Mouse (Mus musculus): ENCODE measurements at regions not wholly inside any gene's neighbourhood (a gene's known extent, or its start where the extent isn't known, plus 50 kb on each side); places are given as distances from the start of the nearest gene placed in this dataset.

DNA sequence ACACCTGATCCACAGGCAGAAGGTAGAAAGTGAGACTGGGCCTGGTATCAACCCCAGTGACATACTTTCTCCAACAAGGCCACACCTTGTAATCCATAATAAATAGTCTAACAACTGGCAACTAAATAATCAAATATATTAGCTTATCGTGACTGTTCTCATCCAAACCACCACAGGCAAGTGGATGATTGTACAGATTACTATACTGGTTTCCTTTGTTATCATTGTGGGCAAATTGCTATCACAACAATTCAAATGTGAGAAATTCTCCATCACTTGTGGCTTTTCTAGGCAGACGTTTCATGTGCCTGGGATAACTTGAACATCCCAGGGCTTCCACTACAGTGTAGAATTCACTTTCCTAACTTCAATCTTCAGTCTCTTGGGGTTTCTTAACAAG, 112.6 kb upstream of the Max start:
- 85% methylated on average over 2 of the region's 2 CpGs for WGBS
- Histone ChIP-seq H3K4me3 (ENCODE audit: low read depth, low read length) (no peak overlapping the region), H3K27me3 (ENCODE audit: control insufficient read depth, insufficient read depth, low read depth, low read length) (no peaks in the 10 kb centered on the region), H3K4me2 (ENCODE audit: low read length) (no peak overlapping the region), H3K36me3 (ENCODE audit: control insufficient read depth, insufficient read depth, low read length) (no peaks in the 10 kb centered on the region), H3K9me3 (replicated peaks; ENCODE audit: control insufficient read depth, low read length, poor library complexity, severe bottlenecking) (no peaks in the 10 kb centered on the region), H3K27ac (ENCODE audit: low read length) (no peak overlapping the region), H3K4me1 (ENCODE audit: control insufficient read depth, insufficient read depth, low read length) (no peaks in the 10 kb centered on the region), H3K9ac (ENCODE audit: low read depth, low read length) (no peak overlapping the region)
- no peak for ATAC-seq

DNA sequence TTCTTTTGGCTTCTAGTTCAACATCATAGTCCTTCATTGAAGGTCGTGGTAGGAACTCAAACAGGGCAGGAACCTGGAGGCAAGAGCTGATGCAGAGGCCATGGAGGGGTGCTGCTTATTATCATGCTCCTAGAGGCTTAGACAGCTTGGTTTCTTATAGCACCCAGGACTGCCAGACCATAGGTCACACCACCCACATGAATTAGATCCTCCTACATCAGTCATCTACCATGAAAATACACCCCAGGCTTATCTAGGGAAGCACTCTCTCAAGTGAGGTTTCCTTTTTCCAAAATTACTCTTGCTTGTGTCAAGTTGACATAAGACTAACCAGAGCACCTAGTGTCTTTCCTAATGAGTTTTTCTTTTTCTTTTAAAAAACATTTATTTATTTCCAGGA, 109.7 kb upstream of the Max start:
- ATAC-seq = no peak
- H3K4me2 ChIP-seq (ENCODE audit: low read length) = no peak overlapping the region
- no peaks in the 10 kb centered on the region for H3K27me3 ChIP-seq (ENCODE audit: control insufficient read depth, insufficient read depth, low read depth, low read length)
- H3K4me3 ChIP-seq (ENCODE audit: low read depth, low read length) = no peak overlapping the region
- no peak overlapping the region for H3K9ac ChIP-seq (ENCODE audit: low read depth, low read length)
- no peaks in the 10 kb centered on the region for H3K4me1 ChIP-seq (ENCODE audit: control insufficient read depth, insufficient read depth, low read length)
- no peaks in the 10 kb centered on the region for H3K36me3 ChIP-seq (ENCODE audit: control insufficient read depth, insufficient read depth, low read length)
- no peak overlapping the region for H3K27ac ChIP-seq (ENCODE audit: low read length)
- 83% methylated on average over 1 of the region's 1 CpGs for WGBS
- H3K9me3 ChIP-seq (replicated peaks; ENCODE audit: control insufficient read depth, low read length, poor library complexity, severe bottlenecking) = no peaks in the 10 kb centered on the region

DNA sequence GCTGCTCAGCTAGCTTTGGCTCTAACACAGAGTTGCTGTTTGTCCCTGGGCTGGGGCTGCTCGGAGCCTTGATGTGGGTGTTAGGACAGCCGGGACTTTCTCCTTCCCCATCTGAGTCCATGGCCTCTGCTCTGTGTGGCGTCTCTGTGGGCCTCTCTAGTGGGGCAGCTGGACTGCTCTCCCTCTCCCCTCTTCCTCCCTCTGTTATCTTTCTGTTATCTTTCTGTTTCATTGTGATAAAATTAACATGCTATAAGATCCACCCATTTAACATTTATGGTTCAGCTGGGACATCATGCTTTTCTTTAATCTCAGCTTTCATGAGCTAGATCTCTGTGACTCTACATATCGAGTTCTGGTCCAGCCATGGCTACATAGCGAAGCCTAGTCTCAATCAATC, 105.9 kb upstream of the Max start:
- no peak for ATAC-seq
- Histone ChIP-seq H3K27ac (ENCODE audit: low read length) (no peak overlapping the region), H3K4me3 (ENCODE audit: low read depth, low read length) (no peak overlapping the region), H3K4me1 (ENCODE audit: control insufficient read depth, insufficient read depth, low read length) (no peaks in the 10 kb centered on the region), H3K27me3 (ENCODE audit: control insufficient read depth, insufficient read depth, low read depth, low read length) (no peaks in the 10 kb centered on the region), H3K4me2 (ENCODE audit: low read length) (no peak overlapping the region), H3K9ac (ENCODE audit: low read depth, low read length) (no peak overlapping the region), H3K36me3 (ENCODE audit: control insufficient read depth, insufficient read depth, low read length) (no peaks in the 10 kb centered on the region), H3K9me3 (replicated peaks; ENCODE audit: control insufficient read depth, low read length, poor library complexity, severe bottlenecking) (no peaks in the 10 kb centered on the region)
- 94% methylated on average over 5 of the region's 5 CpGs for WGBS

DNA sequence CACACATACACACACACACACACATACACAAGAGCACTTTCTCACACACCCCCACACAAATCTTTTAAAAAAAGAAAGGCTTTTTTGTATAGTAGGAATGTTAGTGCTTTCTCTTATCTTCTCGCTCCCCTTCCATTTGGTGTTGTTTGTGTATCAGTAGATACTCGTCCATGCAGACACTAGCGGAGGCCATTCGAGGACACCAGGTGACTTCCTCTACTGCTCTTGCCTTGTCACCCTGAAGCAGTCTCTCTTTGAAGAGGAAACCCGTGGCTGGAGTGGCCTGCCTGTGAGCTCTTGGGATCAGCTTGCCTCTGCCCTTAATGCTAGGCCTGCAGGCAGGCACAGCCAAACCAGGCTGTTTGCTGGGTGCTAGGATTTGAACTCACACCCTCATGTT, 105.1 kb upstream of the Max start:
- no peak for ATAC-seq
- H3K4me2 ChIP-seq (ENCODE audit: low read length) = no peak overlapping the region
- no peaks in the 10 kb centered on the region for H3K27me3 ChIP-seq (ENCODE audit: control insufficient read depth, insufficient read depth, low read depth, low read length)
- H3K4me3 ChIP-seq (ENCODE audit: low read depth, low read length) = no peak overlapping the region
- H3K9ac ChIP-seq (ENCODE audit: low read depth, low read length) = no peak overlapping the region
- H3K27ac ChIP-seq (ENCODE audit: low read length) = no peak overlapping the region
- H3K4me1 ChIP-seq (ENCODE audit: control insufficient read depth, insufficient read depth, low read length) = no peaks in the 10 kb centered on the region
- no peaks in the 10 kb centered on the region for H3K36me3 ChIP-seq (ENCODE audit: control insufficient read depth, insufficient read depth, low read length)
- 83% methylated on average over 5 of the region's 5 CpGs for WGBS
- no peaks in the 10 kb centered on the region for H3K9me3 ChIP-seq (replicated peaks; ENCODE audit: control insufficient read depth, low read length, poor library complexity, severe bottlenecking)

DNA sequence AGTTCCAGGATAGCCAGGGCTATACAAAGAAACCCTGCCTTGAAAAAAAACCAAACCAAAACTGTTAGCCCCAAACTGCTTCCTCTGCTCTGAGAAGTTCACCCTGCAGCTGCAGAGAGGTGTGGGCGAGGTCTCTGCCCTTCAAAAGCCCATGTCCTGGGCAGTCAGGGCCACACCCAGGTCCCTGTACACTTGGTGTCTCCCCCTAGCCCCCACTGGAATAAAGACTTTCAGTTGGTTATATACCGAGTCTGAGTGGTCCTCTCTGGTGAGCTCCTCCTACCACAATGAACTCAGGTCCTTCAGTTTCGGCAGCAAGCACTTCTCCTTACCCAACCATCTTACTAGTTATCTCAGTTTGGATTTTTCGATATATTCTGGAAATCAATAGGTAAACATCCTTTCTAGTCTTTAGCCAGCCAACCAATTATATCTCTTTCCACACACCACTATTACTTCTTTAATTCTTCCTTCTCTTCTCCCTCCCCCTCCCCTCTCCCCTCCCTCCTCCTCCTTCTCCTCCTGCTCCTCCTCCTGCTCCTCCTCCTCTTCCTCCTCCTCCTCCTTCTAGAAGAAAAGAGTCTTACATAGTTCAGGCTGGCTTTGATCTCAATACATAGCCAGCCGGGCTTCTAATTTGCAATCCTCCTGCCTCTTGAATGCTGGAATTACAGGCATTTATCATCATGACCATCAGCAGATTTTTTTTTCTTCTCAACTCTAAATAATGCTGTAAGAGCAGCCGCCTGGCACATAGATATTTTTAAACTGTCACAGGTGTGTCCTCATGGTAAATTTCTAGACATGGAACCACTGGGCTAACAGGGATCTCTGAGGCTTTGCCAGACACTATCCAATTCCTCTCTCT, 103.9 kb upstream of the Max start:
- no peak for ATAC-seq
- H3K4me1 ChIP-seq (ENCODE audit: control insufficient read depth, insufficient read depth, low read length) = no peaks in the 10 kb centered on the region
- WGBS = 70% methylated on average over 6 of the region's 6 CpGs

DNA sequence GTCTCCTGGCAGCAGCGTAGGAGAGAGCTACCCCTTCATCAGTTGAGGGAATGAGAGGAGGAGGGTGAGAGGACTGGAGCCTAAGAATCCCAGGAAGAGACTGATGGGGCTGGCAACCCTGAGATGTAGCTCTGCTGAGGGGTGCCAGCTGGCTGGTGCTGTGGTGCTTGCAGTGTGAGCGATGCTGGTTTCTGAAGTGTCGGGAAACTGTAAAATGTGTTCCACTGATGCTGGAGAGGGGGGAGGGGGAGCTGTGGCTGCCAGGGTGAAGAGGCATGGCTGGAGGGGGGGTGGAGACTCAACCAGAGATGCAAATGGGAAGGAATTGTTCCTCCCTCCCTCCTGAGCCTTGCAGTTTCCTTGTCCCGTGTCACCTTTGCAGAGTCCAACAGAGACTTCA, 102.0 kb upstream of the Max start:
- Histone ChIP-seq H3K27me3 (ENCODE audit: control insufficient read depth, insufficient read depth, low read depth, low read length) (no peaks in the 10 kb centered on the region), H3K4me1 (ENCODE audit: control insufficient read depth, insufficient read depth, low read length) (no peaks in the 10 kb centered on the region), H3K9ac (ENCODE audit: low read depth, low read length) (no peak overlapping the region), H3K36me3 (ENCODE audit: control insufficient read depth, insufficient read depth, low read length) (no peaks in the 10 kb centered on the region), H3K9me3 (replicated peaks; ENCODE audit: control insufficient read depth, low read length, poor library complexity, severe bottlenecking) (no peaks in the 10 kb centered on the region), H3K4me2 (ENCODE audit: low read length) (no peak overlapping the region), H3K27ac (ENCODE audit: low read length) (no peak overlapping the region), H3K4me3 (ENCODE audit: low read depth, low read length) (no peak overlapping the region)
- 67% methylated on average over 4 of the region's 4 CpGs for WGBS
- no peak for ATAC-seq

More for the DNA sequence above, 103.9 kb upstream of the Max start:
- no peaks in the 10 kb centered on the region for H3K36me3 ChIP-seq (ENCODE audit: control insufficient read depth, insufficient read depth, low read length)
- H3K27me3 ChIP-seq (ENCODE audit: control insufficient read depth, insufficient read depth, low read depth, low read length) = no peaks in the 10 kb centered on the region
- no peak overlapping the region for H3K4me3 ChIP-seq (ENCODE audit: low read depth, low read length)
- no peak overlapping the region for H3K27ac ChIP-seq (ENCODE audit: low read length)
- H3K9me3 ChIP-seq (replicated peaks; ENCODE audit: control insufficient read depth, low read length, poor library complexity, severe bottlenecking) = no peaks in the 10 kb centered on the region
- no peak overlapping the region for H3K4me2 ChIP-seq (ENCODE audit: low read length)
- no peak overlapping the region for H3K9ac ChIP-seq (ENCODE audit: low read depth, low read length)

DNA sequence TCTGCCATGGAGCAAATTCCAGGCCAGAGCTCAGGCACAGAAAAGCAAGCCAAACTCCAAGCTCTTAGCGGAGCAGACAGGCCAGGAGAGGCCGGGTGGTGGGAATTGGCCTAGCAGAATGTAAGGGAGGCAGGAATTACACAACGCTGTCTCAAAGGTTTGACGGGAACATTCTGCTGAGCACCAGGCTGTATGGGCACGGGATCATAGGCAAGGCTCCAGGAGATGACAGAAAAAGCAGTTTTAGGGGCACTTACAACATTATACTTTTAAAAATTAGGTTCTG, 99.5 kb upstream of the Max start:
- WGBS = 91% methylated on average over 5 of the region's 5 CpGs
- Histone ChIP-seq H3K36me3 (ENCODE audit: control insufficient read depth, insufficient read depth, low read length) (no peaks in the 10 kb centered on the region), H3K4me1 (ENCODE audit: control insufficient read depth, insufficient read depth, low read length) (no peaks in the 10 kb centered on the region), H3K27ac (ENCODE audit: low read length) (no peak overlapping the region), H3K4me3 (ENCODE audit: low read depth, low read length) (no peak overlapping the region), H3K9me3 (replicated peaks; ENCODE audit: control insufficient read depth, low read length, poor library complexity, severe bottlenecking) (no peaks in the 10 kb centered on the region), H3K9ac (ENCODE audit: low read depth, low read length) (no peak overlapping the region), H3K4me2 (ENCODE audit: low read length) (no peak overlapping the region), H3K27me3 (ENCODE audit: control insufficient read depth, insufficient read depth, low read depth, low read length) (no peaks in the 10 kb centered on the region)
- ATAC-seq = no peak

DNA sequence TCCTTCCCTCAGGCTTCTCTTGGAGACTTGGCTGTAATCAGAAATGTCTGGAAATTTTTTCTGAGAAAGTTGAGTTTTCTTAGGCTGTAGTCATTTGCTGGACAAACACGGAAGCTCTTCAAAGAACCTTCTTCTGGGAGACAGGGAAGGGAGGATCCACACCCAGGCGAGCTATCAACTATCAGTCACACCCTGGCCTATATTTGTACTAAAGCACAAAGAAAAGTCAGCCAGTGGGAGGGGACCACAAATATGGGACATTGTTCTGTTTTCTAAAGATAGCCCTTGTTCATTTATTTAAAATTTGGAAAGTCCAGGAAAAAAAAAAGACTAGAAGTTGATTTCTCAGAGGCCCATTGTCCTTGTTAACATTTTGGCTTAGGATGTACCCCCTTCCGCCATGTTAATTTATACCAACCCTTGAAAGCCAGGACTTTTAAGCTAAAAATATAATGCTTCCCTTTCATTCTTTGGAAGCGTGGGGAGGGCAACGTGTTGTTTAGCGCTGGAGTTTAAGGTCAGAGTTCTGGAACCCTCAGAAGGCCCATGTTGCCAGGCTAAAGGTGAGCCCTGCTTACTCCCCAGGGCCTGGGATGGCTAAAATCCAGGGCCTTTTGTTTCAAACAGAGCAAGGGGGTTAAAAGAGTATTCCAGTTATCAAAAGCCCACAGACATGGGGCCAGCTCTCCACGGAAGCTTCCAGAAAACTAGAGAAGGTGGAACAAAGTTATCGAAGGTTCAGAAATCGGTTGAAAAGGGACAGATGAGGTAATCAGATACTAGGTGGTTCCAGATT, 99.0 kb upstream of the Max start:
- no peak overlapping the region for H3K9ac ChIP-seq (ENCODE audit: low read depth, low read length)
- no peak overlapping the region for H3K4me2 ChIP-seq (ENCODE audit: low read length)
- H3K36me3 ChIP-seq (ENCODE audit: control insufficient read depth, insufficient read depth, low read length) = no peaks in the 10 kb centered on the region
- ATAC-seq = no peak
- no peaks in the 10 kb centered on the region for H3K27me3 ChIP-seq (ENCODE audit: control insufficient read depth, insufficient read depth, low read depth, low read length)
- H3K9me3 ChIP-seq (replicated peaks; ENCODE audit: control insufficient read depth, low read length, poor library complexity, severe bottlenecking) = no peaks in the 10 kb centered on the region
- 85% methylated on average over 9 of the region's 9 CpGs for WGBS
- H3K4me1 ChIP-seq (ENCODE audit: control insufficient read depth, insufficient read depth, low read length) = no peaks in the 10 kb centered on the region
- H3K27ac ChIP-seq (ENCODE audit: low read length) = no peak overlapping the region
- no peak overlapping the region for H3K4me3 ChIP-seq (ENCODE audit: low read depth, low read length)

DNA sequence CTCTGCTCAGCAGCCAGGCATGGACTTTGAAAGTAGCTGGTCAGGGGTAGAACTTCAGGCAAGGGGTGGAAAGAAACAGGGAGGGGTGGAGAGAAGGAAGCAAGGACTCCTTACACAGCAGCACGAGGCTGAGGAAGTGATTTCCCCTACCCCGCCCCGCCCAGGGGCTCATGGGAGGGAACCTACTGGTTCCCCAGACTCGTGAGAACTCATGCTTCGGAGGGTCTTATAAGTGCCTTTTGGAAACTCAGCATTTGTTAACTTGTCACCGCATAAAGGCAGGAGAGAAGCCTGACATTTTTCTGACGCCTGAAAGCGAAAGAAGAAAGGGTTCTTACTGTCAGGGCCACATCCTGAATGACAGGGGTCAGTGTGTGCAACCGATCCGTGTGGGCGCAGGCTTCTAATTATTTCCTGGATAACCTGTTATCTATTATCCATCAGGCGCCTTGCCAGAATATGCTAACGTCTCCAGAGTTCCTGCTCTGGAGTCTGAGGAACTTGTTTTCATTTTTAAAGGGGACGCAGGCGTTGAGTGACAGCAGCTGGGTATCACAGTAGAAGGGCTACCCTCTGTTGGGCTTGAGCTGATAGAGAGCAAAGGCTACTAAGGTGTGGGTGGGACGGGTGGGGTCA, 98.2 kb upstream of the Max start:
- Histone ChIP-seq H3K27ac (ENCODE audit: low read length) (no peak overlapping the region), H3K9ac (ENCODE audit: low read depth, low read length) (no peak overlapping the region), H3K36me3 (ENCODE audit: control insufficient read depth, insufficient read depth, low read length) (no peaks in the 10 kb centered on the region), H3K4me3 (ENCODE audit: low read depth, low read length) (no peak overlapping the region), H3K4me2 (ENCODE audit: low read length) (no peak overlapping the region), H3K27me3 (ENCODE audit: control insufficient read depth, insufficient read depth, low read depth, low read length) (no peaks in the 10 kb centered on the region), H3K9me3 (replicated peaks; ENCODE audit: control insufficient read depth, low read length, poor library complexity, severe bottlenecking) (no peaks in the 10 kb centered on the region), H3K4me1 (ENCODE audit: control insufficient read depth, insufficient read depth, low read length) (no peaks in the 10 kb centered on the region)
- ATAC-seq = no peak
- WGBS = 36% methylated on average over 16 of the region's 16 CpGs
